Mouse (Mus musculus): ENCODE results near the gene Dstn. TPM values are rescaled to one million over a fixed set of nuclear protein-coding genes. Genes with fewer than 3 reads are reported as not detected.

Dstn gene
- polyA plus RNA-seq, 1 experiment from 2014 or later: 376 TPM

DNA sequence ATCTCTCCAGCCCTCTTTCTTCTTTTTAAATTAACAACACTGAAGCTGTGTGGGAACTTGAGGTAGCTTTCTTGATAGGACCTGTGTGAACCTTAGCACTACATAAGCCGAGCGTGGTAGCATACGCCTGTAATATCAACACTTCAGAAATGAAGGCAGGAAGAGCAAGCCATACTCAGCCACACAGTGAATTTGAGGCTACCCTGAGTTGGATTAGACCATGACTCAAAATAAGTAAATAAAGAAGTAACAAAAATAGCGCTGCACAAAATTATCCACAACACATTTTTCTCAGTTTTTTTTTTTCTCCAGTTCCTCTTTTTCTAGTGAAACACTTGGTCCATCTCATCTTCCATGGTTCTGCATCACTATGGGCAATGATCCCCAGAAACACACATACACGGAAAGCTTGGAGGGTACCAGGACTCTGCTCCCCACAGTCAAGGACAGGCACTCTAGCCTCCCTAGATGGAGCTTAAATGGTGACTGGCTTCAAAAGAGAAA is 60.1 kb downstream of the Dstn start:
- no peak for ATAC-seq (ENCODE audit: low FRiP score)
- 0 out of 2 replicates have a peak, but pooled peaks cover 14% of the 10 kb centered on the region for H3K36me3 ChIP-seq

DNA sequence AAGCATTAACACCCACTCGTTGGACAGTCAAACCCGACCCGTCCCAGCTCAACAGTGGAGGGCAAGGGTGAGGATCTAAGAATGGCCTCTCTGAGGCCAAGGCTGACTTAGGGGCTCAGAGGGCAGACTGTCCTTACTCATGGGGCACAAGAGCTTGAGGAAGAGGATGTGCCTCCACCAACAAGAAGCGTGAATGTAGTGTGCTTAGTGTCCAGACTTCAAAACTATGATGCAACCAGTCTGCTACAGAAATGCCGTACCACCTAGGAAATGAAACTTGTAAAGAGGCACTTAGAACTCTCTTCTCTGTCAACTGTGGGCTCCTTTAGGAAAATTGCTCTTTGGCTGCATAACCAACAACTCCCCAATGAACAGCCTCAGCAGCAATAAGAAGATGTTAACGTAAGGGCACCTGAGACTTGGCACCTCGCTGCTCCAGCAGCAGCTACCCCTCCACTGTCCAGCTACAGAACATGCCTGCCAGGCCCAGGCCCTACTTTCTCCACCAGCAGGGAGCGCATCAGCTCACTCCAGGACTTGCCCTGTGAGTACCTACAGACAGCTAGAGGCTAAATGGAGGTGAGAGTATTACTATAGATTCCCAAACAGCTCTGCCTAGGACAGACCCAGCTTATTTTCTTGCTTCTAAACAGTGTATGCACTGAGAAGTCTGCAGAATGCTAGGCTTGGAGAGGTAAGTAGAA is 63.5 kb downstream of the Dstn start:
- H3K4me1 ChIP-seq: no peaks in the 10 kb centered on the region
- 0 out of 2 replicates have a peak, but pooled peaks cover 1% of the 10 kb centered on the region for H3K36me3 ChIP-seq
- H3K9me3 ChIP-seq (replicated peaks): no peaks in the 10 kb centered on the region
- no peak overlapping the region for H3K27ac ChIP-seq
- H3K4me3 ChIP-seq: no peak overlapping the region
- H3K27me3 ChIP-seq: no peaks in the 10 kb centered on the region
- ATAC-seq (ENCODE audit: low FRiP score): no peak
- 92% methylated on average over 8 of the region's 8 CpGs for WGBS
- H3K9ac ChIP-seq: no peak overlapping the region
- no peak overlapping the region for H3K4me2 ChIP-seq (replicated peaks)

More for the DNA sequence above, 60.1 kb downstream of the Dstn start:
- H3K27ac ChIP-seq: no peak overlapping the region
- no peak overlapping the region for H3K9ac ChIP-seq
- H3K4me2 ChIP-seq (replicated peaks): no peak overlapping the region
- H3K9me3 ChIP-seq (replicated peaks): no peaks in the 10 kb centered on the region
- H3K4me3 ChIP-seq: no peak overlapping the region
- WGBS: 98% methylated on average over 5 of the region's 5 CpGs
- no peaks in the 10 kb centered on the region for H3K27me3 ChIP-seq
- no peaks in the 10 kb centered on the region for H3K4me1 ChIP-seq

DNA sequence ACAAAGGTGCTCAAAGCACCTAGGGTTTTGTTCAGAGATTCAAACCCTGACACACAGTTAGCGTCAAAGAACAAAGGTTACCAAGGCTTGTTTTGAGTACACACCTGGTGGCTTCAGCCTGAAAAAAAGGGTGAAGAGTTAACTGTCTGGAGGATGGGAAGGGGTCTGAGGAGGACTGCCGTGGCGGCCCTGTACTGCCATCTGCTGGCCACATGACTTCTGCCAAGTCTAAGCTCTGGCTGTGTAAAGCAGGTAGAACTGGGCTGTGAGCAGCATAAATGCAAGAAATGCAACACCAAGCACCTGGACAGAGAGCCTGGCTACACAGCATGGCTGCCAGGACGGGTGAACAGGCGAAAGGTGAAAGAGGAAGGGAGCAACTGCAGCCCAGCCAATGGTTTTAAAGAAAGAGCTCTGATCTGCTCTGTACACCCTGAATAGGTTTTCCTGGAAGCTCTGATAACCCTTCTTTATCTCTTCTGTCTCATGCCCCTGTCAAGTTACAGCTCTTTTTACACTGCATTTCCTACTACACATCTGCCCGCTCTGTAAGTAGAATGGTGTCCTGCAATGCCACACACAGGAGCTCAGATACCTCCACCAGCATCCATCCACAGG is 65.8 kb downstream of the Dstn start:
- Histone ChIP-seq H3K36me3 (peaks cover 8% of the 10 kb centered on the region; the same call in 1 of the 2 replicates), H3K4me1 (no peaks in the 10 kb centered on the region), H3K9me3 (replicated peaks) (no peaks in the 10 kb centered on the region), H3K4me3 (no peak overlapping the region), H3K9ac (no peak overlapping the region), H3K4me2 (replicated peaks) (no peak overlapping the region), H3K27me3 (no peaks in the 10 kb centered on the region), H3K27ac (no peak overlapping the region)
- WGBS: 40% methylated on average over 6 of the region's 6 CpGs
- peak; percentile 81 for ATAC-seq (ENCODE audit: low FRiP score)

DNA sequence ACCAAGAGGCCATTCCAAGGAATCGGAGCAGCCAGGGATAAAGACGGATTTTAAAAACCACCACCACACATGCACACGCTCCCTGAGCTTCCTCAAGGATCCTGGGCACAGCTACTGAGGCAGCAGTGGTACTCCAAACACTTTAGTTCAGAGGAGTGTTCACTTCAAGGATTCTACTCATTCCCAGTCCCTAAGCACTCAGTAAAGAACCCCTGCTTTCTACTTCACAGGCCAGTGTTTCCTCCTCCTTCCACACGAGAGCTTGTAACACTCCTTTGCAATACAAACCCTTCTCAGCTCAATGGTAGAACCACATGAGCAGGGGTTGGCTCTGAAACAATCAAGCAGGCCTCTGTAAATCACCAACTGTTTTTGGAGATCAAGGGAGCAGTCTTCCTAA is 67.0 kb downstream of the Dstn start:
- H3K9me3 ChIP-seq (replicated peaks): no peaks in the 10 kb centered on the region
- H3K27me3 ChIP-seq: no peaks in the 10 kb centered on the region
- 88% methylated on average over 4 of the region's 4 CpGs for WGBS
- no peak overlapping the region for H3K4me2 ChIP-seq (replicated peaks)
- ATAC-seq (ENCODE audit: low FRiP score): no peak
- no peak overlapping the region for H3K9ac ChIP-seq
- H3K4me3 ChIP-seq: no peak overlapping the region
- H3K27ac ChIP-seq: no peak overlapping the region
- peaks cover 8% of the 10 kb centered on the region; the same call in 1 of the 2 replicates for H3K36me3 ChIP-seq
- no peaks in the 10 kb centered on the region for H3K4me1 ChIP-seq

GRCm38 (mm10) chr2:143982901-143983300 is 67.8 kb downstream of the Dstn start:
- ATAC-seq (ENCODE audit: low FRiP score): no peak
- Histone ChIP-seq H3K36me3 (peaks cover 11% of the 10 kb centered on the region; the same call in 1 of the 2 replicates), H3K27ac (no peak overlapping the region), H3K9ac (no peak overlapping the region), H3K9me3 (replicated peaks) (no peaks in the 10 kb centered on the region), H3K4me2 (replicated peaks) (no peak overlapping the region), H3K4me3 (no peak overlapping the region), H3K27me3 (no peaks in the 10 kb centered on the region), H3K4me1 (no peaks in the 10 kb centered on the region)
- WGBS: 59% methylated on average over 3 of the region's 3 CpGs

- WGBS: 87% methylated on average over 2 of the region's 2 CpGs
These were observed 68.4 kb downstream of the Dstn start for GRCm38 (mm10) chr2:143983482-143983881.

DNA sequence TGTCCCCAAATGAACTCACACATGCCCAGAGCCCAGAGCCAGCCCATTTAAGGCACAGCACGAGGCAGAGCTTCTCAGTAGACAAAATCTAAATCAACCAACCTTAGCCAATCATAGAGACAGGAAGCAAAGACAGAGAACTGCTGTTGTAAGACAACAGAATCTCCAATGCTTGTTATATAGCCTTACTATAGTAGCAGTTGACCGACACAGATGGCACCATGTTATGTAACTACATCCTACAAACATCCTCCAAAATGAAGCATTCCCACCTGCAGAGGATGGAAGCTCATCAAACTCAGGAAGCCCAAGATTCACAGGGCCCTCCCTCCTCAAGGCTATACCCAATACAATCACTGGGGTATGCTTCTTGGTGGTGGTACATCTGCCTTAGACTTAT is 72.4 kb downstream of the Dstn start:
- no peak overlapping the region for H3K4me2 ChIP-seq (replicated peaks)
- H3K27ac ChIP-seq: no peak overlapping the region
- H3K27me3 ChIP-seq: no peaks in the 10 kb centered on the region
- H3K9ac ChIP-seq: no peak overlapping the region
- no peaks in the 10 kb centered on the region for H3K4me1 ChIP-seq
- no peak for ATAC-seq (ENCODE audit: low FRiP score)
- WGBS: 88% methylated on average over 2 of the region's 2 CpGs
- peaks cover 18% of the 10 kb centered on the region; the same call in 1 of the 2 replicates for H3K36me3 ChIP-seq
- no peak overlapping the region for H3K4me3 ChIP-seq
- H3K9me3 ChIP-seq (replicated peaks): no peaks in the 10 kb centered on the region

More at GRCm38 (mm10) chr2:143983482-143983881, 68.4 kb downstream of the Dstn start:
- peaks cover 11% of the 10 kb centered on the region; the same call in 1 of the 2 replicates for H3K36me3 ChIP-seq
- ATAC-seq (ENCODE audit: low FRiP score): no peak
- H3K9me3 ChIP-seq (replicated peaks): no peaks in the 10 kb centered on the region
- no peak overlapping the region for H3K27ac ChIP-seq
- no peaks in the 10 kb centered on the region for H3K27me3 ChIP-seq
- H3K4me3 ChIP-seq: no peak overlapping the region
- H3K9ac ChIP-seq: no peak overlapping the region
- no peaks in the 10 kb centered on the region for H3K4me1 ChIP-seq
- H3K4me2 ChIP-seq (replicated peaks): no peak overlapping the region

DNA sequence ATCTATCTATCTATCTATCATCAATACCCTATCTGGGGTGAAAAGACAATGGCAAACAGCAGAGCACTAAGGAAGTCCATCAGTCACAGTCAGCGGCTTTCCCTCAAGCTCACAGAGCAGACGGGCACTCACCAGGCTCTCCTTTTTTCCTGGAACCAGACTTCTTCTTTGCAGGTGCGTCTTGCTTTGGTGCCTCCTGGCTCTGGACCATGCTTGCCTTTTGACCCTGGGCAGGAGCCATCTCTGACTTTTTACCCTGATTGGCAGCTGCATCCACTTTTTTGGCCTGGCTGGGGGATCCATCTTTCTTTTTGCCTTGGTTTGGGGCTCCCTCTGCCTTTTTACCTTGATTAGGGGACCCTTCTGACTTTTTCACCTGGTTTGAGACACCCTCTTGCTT is 72.9 kb downstream of the Dstn start:
- Histone ChIP-seq H3K9me3 (replicated peaks) (no peaks in the 10 kb centered on the region), H3K36me3 (peaks cover 18% of the 10 kb centered on the region; the same call in 1 of the 2 replicates), H3K4me3 (no peak overlapping the region), H3K4me1 (no peaks in the 10 kb centered on the region), H3K4me2 (replicated peaks) (no peak overlapping the region), H3K27ac (no peak overlapping the region), H3K27me3 (no peaks in the 10 kb centered on the region), H3K9ac (no peak overlapping the region)
- 92% methylated on average over 3 of the region's 3 CpGs for WGBS
- no peak for ATAC-seq (ENCODE audit: low FRiP score)

GRCm38 (mm10) chr2:143990997-143991396 is 75.9 kb downstream of the Dstn start:
- Histone ChIP-seq H3K9me3 (replicated peaks) (no peaks in the 10 kb centered on the region), H3K36me3 (0 out of 2 replicates have a peak, but pooled peaks cover 10% of the 10 kb centered on the region), H3K4me3 (no peak overlapping the region), H3K27ac (no peak overlapping the region), H3K9ac (no peak overlapping the region), H3K27me3 (no peaks in the 10 kb centered on the region), H3K4me1 (no peaks in the 10 kb centered on the region), H3K4me2 (replicated peaks) (no peak overlapping the region)
- WGBS: 45% methylated on average over 1 of the region's 1 CpGs
- ATAC-seq (ENCODE audit: low FRiP score): no peak

GRCm38 (mm10) chr2:143991964-143992672 is 77.0 kb downstream of the Dstn start:
- Histone ChIP-seq H3K4me1 (no peaks in the 10 kb centered on the region), H3K4me3 (no peak overlapping the region), H3K9me3 (replicated peaks) (no peaks in the 10 kb centered on the region), H3K27me3 (no peaks in the 10 kb centered on the region), H3K9ac (no peak overlapping the region), H3K36me3 (0 out of 2 replicates have a peak, but pooled peaks cover 9% of the 10 kb centered on the region), H3K4me2 (replicated peaks) (no peak overlapping the region), H3K27ac (no peak overlapping the region)
- WGBS: 91% methylated on average over 7 of the region's 7 CpGs
- no peak for ATAC-seq (ENCODE audit: low FRiP score)

All from hindbrain, embryonic 12.5 days (tissue).